Mouse (Mus musculus) mouse embryonic stem cell (cell line): ENCODE results near the gene Gm13212.
"Not testable (repeated sequence)": the region's sequence is repeated elsewhere in the genome, so short reads cannot be mapped to it uniquely, and the experiment has no call there.

Source experiments
- in situ Hi-C, 2 experiments: fragments of 300-500 bp; cut with MboI; formaldehyde crosslinking; loops; 1 replicate in 1 of 2; 3 replicates in 1 of 2; pipeline ENCODE4 v1.14.3; 2019 to 2020; ENCODE audit warnings: low sequenced_read_pairs in 2 of 2, low pct_unique_long_range_greater_than_20kb in 1 of 2, mixed read lengths in 1 of 2; ENCODE audit not compliant: unreplicated experiment in 1 of 2

The Gm13212 gene

DNA sequence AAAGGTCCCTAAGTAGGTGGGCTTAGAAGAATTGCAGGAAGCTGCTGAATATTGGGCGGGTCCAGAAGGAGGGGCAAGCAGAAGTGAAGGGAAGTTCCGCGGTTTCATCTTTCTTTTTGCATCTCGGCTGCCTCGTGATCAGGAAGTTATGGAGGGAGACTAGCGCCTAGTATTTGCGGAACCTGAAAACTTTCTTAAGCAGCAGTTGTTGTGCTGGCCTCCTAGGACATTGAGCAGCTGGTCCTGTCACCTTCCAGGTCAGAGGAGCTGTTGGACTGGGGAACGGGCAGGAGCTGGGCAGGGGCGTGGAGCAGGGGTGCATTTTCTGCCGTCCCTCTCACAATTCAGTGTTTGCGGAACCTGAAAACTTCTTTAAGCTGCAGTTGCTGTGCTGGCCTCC lies at the start of gene Gm13212:
TSS of gene Gm13212 (plus strand) at position 89 of the 400 bp plus-strand sequence.
- in situ Hi-C loops, result not testable (repeated sequence)

DNA sequence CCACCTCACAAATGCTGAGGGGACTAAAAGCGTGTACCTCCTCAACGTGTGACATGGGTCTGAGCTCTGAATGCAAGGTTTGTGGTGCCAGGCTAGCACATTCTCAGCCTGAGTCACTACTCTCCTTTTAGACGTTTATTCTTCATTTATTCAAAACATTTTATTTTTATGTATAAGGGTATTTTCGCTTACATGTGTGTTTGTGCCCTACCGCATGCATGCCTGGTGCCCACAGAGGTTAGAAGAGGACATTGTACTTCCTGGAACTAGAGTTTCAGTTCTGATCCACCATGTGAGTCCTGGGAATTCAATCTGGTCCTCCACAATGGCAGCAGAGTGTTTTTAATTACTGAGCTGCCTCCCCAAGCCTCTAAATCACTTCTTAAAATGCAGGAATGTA lies 41.1 kb upstream of the Gm13212 start:
- in situ Hi-C loops, result loop anchor here (10.0 to 25.0 kb wide), 2 partner anchors 59 to 1793 kb away; no protein-coding TSS in a partner anchor

DNA sequence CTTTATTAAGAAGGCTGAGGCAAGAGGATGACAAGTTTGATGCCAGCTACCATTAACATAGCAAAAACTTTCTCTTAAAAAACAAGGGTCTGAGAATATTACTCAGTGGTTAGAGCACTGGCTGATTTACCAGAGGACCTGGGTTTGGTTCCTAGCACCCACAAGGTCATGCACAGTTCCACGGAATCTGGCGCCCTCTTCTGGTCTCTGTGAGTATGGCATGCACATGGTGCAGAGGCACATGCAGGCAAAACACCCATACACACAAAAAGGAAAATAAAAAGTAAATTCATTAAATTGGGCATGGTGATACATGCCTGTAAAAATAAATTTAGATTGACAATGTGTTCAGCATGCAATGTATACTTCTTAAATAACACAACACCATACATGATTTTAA lies 39.9 kb upstream of the Gm13212 start:
- in situ Hi-C loops, result loop anchor here (10.0 to 25.0 kb wide), 2 partner anchors 60 to 1792 kb away; no protein-coding TSS in a partner anchor

DNA sequence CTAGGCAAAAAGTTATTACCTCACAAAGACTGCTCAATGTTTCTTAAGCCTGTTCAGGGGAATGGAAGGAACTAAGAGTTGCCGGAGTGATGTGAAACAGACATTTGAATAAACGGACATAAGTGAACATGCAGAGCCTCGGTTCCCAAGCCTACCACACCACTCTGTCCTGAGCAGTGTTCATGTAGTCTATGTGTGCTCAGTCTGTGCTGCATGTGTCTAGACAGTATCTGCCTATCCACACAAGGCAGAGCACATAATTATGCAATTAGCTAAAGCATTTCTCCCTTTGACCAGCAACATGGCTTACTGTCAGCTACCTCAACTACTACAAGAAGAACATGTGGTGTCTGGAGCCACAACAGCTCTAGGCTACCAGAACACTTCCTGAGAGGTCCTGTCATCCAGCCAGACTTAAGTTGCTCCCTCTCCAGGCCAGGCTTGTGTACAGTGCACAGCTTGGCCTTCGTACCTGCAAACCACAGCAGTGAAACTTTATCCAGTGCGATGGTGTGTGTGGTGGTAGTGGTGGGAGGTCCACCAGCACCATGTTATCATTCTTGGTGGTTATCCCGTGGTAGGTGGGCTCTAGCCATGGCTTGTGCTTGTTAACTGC lies 39.1 kb upstream of the Gm13212 start:
- in situ Hi-C loops, result loop anchor here (10.0 to 25.0 kb wide), 2 partner anchors 61 to 1791 kb away; no protein-coding TSS in a partner anchor

DNA sequence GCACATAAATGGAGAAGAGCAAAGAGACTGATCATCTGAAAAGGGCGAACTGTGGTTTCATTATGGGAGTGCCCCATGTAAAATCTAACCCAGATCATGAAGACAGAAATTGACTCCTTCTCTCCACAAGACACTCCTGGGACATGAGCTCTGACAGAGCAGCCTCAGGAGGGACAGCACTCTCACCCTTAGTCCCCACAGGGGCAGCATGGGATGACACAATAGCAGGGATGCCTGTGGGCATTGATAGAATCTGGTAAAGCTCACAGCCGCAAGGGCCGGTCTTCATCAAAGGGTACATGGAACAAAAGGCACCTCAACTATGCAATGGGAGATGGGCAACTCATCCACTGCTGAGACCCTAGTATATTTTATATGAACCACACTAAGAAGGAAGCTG lies 38.5 kb upstream of the Gm13212 start:
- in situ Hi-C loops, result loop anchor here (10.0 to 25.0 kb wide), 2 partner anchors 62 to 1791 kb away; no protein-coding TSS in a partner anchor

DNA sequence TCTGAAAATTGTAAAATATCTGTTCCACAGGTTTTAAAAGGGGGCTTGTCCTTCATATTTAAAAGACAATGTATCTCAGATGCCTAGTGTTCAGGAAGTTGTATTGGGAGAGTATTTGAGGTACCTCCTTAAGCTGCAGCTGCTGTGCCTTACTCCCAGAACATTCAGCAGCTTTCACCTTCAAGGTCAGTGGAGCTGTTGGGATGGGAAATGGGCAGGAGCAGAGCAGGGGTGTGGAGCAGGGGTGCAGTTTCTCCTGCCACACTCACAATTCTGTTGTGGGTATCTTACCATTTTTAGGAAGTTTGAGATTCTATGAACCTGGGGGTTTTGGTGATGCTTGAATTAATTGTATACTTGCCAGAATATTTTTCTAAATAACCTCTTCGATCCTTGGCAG lies 28.3 kb upstream of the Gm13212 start:
- in situ Hi-C loops, result loop anchor here (5.0 to 25.0 kb wide), 4 partner anchors 1568 to 1961 kb away; partner anchors contain the start of gene Zfp991 (in 1 of the 2)

DNA sequence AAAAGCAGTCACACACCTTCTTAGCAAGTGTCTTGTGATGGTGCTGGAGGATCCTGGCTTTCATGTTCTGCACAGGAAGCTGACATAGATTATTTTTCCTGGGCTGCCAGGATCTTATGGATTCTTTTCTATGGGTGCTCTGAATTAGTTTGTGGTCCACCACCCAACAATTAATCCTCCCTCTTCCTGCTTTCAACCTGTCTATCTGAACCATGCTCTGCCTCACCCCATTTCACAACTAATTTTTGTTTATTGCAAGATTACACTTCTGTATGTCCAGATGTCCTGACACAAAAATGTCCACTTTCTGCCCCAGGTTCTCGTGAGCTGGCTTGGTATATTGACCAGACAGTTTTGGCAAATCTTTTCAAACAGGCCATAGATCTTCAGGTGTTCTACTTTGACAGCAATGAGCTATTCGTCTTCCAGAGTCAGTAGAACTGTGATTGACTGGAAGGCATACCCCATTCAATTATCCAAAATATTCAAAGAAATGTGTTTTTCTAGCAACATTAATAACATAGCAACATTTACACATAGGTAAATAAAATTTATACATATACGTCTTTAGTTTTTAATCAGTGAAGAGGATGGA lies 25.4 kb upstream of the Gm13212 start:
- in situ Hi-C loops, result loop anchor here (5.0 to 25.0 kb wide), 4 partner anchors 1565 to 1958 kb away; partner anchors contain the start of gene Zfp991 (in 1 of the 2)

DNA sequence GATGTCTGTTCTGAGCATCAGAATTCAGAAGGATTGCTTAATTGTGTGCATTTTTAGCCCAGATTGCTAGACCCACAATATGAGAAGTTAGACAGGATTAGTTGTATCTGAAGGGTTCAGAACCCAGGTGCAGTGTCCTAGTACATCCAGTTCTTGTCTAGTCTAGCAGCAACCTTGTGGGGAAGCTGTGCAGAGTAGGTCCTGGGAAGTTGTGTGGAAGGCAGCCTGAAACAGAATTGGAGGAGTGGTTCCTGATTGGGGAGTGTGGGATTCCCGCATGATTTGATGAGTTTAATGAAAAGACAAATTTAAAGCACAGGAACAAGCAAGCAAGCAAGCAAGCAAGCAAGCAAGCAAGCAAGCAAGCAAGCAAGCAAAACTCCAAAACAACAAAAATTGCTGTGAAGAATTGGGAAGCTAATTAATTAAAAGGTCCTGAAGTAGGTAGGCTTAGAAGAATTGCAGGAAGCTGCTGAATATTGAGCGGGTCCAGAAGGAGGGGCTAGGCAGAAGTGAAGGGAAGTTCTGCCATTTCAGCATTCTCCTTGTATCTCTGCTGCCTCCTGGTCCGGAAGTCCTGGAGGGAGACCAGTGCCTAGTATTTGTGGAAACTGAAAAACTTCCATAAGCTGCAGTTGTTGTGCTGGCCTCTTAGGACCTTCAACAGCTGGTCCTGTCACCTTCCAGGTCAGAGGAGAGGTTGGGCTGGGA lies 20.7 kb upstream of the Gm13212 start:
- in situ Hi-C loops, result loop anchor here (25.0 kb wide), 2 partner anchors 1573 to 1848 kb away; partner anchors contain the start of gene Zfp991 (in 1 of the 2)

DNA sequence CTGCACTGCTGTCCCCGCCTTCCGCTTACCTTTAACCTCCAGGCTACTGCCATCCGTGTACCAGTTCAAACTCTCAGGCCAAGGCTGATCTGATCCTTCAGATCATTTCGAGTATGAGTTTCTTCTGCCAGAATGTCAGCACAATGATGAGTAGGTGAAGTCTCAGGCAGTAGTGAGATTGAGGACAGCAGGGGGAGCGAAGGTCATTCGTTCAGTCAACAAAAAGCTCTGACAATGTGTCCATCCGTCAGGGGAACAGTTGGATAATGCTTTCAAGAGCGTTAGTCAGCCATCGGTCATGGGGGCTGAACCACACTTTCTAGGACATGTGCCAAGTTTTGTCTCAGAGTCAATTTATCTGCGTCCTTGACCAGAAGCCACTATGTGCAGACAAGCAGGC lies 14.5 kb upstream of the Gm13212 start:
- in situ Hi-C loops, result loop anchor here (25.0 kb wide), 2 partner anchors 1567 to 1842 kb away; partner anchors contain the start of gene Zfp991 (in 1 of the 2)

DNA sequence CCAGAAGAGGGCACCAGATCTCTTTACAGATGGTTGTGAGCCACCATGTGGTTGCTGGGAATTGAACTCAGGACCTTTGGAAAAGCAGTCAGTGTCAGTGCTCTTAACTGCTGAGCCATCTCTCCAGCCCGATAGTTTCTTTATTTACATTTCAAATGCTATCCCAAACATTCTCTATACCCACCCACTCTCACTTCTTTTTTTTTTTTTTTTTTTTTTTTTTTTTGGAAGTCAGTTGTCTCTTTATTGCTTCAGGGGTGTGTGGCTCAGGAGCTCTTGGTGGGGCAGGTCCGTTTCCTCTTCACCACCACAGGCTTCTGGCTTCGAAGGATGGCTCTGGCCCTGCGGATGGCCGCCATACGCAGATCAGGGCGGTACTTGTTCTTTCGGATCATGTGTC lies 8.3 kb upstream of the Gm13212 start:
- in situ Hi-C loops, result not testable (repeated sequence)

DNA sequence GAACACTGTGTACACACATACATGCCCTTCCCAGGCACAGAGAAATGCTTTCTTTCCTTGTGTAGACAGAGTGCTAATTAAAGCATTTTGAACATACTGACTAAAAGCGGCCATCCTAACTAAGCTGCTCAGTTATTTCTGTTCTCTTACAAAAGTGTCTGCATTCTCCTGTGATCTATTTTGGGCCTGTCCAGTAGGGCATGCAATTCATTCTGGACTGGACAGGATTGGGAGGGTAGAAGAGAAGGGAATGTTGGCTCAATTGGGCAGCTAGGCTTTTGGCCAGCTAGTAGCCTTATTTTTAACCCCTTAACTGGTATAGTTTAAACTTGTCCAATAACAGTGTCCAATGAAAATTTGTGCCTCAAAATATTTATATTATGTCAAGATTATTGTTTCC lies 4.6 kb upstream of the Gm13212 start:
- in situ Hi-C loops, result loop anchor here (5.0 kb wide), 1 partner anchor 173 kb away; no protein-coding TSS in a partner anchor

DNA sequence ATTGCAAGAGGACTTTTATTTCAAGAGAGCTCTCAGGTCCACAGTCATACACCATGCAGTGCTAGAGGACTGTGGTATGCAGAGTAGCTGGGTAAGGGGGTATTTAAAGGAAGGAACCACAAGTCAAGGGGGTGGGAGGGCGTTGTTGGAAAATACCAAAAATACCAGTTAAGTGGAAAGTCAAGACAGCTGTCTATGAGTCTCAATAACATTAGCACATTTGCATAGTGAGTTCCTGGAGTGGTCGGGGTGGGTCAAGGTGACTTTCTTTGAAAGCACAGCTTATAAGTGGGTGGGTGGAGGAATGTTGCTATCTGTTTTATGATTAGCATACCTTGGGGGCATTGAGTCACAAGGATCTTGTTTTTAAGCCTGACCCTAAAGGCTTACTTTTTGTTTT lies 1.1 kb downstream of the Gm13212 start:
- in situ Hi-C loops, result not testable (repeated sequence)

DNA sequence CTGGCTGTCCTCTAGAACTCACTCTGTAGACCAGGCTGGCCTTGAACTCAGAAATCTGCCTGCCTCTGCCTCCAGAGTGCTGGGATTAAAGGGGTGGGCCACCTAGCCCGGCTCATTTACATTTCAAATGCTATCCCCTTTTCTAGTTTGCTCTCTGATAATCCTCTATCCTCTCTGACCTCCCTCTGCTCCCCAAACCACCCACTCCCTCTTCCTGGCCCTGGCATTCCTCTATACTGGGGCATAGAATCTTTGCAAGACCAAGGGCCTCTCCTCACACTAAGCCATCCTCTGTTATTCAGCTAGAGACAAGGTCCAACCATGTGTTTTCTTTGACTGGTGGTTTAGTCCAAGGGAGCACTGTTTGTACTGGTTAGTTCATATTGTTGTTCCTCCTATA lies 9.2 kb downstream of the Gm13212 start:
- in situ Hi-C loops, result not testable (repeated sequence)

DNA sequence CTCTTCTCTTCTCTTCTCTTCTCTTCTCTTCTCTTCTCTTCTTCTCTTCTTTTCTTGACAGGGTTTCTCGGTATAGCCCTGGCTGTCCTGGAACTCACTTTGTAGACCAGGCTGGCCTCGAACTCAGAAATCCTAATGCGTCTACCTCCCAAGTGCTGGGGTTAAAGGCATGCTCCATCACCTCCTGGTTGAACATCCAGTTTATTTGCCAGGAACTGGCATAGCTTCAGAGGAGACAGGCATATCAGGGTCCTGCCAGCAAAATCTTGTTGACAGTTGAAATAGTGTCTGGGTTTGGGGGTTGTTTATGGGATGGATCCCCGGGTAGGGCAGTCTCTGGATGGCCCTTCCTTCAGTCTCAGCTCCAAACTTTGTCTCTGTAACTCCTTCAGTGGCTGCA lies 9.8 kb downstream of the Gm13212 start:
- in situ Hi-C loops, result not testable (repeated sequence)

DNA sequence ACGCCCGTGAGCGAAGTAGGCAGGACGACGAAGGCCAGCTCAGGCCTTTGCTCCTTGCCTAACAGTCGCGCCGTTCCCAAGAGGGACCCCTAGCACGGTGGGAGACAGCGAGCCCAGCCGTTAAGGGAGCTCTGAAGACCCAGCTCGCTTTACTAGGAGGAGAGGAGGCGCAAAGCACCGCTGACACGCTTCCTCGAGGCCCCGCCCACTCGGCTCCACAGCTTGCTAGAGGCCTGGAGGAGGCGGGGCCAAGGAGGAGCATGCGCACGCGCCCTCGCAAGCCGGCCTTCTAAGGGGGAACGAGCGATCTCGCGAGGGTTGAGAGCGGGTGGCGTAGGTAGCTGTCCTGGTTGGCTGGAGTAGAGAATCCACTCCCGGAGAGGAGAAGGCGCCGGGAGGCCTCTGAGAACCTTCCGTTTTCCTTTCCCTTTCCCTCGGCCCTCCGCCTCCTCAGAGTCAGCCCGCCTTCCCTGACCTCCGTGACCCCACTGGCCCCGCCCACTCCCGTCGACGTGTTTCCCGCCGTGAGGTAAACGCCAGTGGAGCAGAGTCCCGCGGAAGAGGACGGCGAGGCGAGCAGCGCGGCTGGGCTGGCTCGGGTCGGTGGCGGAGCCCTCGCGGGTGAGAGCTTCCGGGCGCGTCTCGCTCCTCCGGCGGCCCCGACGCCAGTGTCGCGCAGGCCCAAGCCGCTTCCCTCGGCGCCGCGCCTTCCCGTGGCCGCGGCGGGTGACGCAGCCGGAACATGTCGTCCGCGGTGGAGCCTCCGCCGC lies 55.6 kb downstream of the Gm13212 start:
- in situ Hi-C loops, result not testable (repeated sequence)

DNA sequence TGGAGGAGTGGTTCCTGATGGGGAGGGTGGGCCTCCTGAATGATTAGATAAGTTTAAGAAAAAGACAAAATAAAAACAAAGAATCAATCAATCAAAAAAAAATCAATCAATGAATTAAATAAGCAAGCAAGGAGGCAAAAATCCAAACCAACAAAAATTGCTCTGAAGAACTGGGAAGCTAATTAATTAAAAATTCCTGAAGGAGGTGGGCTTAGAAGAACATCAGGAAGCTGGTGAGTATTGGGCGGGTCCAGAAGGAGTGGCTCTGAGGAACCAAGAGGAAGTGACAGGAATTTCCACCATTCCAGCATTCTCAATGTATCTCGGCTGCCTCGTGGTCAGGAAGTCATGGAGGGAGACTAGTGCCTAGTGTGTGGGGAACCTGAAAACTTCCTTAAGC lies 85.4 kb downstream of the Gm13212 start, which contains the start of gene Zfp980:
TSS of gene Zfp980 (plus strand) at position 301 of the 400 bp plus-strand sequence.
- in situ Hi-C loops, result not testable (repeated sequence)

DNA sequence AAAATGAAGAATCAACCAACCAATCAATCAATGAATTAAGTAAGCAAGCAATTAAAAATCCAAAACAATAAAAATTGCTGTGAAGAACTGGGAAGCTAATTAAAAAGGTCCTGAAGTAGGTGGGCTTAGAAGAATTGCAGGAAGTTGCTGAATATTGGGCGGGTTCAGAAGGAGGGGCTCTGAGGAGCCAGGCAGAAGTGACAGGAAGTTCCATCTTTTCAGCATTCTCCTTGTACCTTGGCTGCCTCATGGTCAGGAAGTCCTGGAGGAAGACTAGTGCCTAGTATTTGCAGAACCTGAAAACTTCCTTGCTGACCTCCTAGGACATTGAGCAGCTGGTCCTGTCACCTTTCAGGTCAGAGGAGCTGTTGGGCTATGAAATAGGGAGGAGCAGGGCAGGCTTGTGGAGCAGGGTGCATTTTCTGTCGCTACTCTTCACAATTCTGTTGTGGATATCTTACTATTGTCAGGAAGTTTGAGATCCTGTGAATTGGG lies 89.4 kb downstream of the Gm13212 start:
- in situ Hi-C loops, result not testable (repeated sequence)
